Mouse (Mus musculus): ENCODE measurements around the gene Adgrl2. TPM values are rescaled to one million over a fixed set of nuclear protein-coding genes. Genes with fewer than 3 reads are reported as not detected.

Gene Adgrl2
- polyA plus RNA-seq, 1 experiment = 2.4 TPM

GRCm38 (mm10) chr3:148838095-148838834 is 152.1 kb downstream of the Adgrl2 start:
- no peak for TF ChIP-seq POLR2A (IDR thresholded peaks at IDR 0.05; ENCODE audit: borderline replicate concordance, control insufficient read depth, low read depth, low read length)
- no peak for TF ChIP-seq CTCF (IDR thresholded peaks at IDR 0.05; ENCODE audit: control insufficient read depth, insufficient read depth, low read length)
- H3K27ac ChIP-seq (ENCODE audit: control insufficient read depth, insufficient read depth, low read depth, low read length, poor library complexity) = no peak overlapping the region
- no peaks in the 10 kb centered on the region for H3K4me1 ChIP-seq (ENCODE audit: control insufficient read depth, insufficient read depth, low read length)
- no peak overlapping the region for H3K4me3 ChIP-seq (replicated peaks; ENCODE audit: control insufficient read depth, low read depth, low read length)
- 86% methylated on average over 13 of the region's 13 CpGs for WGBS

DNA sequence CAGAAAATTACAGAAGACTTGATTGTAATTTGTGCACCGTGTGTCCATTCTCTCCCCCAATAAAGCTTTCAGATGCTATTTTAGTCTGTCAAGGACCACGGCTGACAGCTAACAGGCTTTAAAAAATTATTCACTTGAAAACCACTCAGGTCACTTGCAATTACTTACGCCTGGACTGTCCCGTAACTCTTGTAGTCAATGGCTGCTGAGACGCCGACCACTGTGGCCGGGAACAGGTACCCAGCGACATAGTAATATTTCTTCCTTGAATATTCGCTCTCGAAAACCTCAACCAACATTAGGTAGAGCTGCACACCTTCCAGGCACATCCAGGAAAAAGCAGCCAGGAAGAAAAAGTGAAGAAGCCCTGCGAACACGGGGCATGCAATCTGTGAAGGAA is 155.2 kb downstream of the Adgrl2 start:
- Histone ChIP-seq H3K27ac (ENCODE audit: control insufficient read depth, insufficient read depth, low read depth, low read length, poor library complexity) (no peak overlapping the region), H3K4me1 (ENCODE audit: control insufficient read depth, insufficient read depth, low read length) (no peaks in the 10 kb centered on the region), H3K4me3 (replicated peaks; ENCODE audit: control insufficient read depth, low read depth, low read length) (no peak overlapping the region)
- WGBS = 91% methylated on average over 12 of the region's 12 CpGs
- TF ChIP-seq POLR2A (IDR thresholded peaks at IDR 0.05; ENCODE audit: borderline replicate concordance, control insufficient read depth, low read depth, low read length) (no peak), CTCF (IDR thresholded peaks at IDR 0.05; ENCODE audit: control insufficient read depth, insufficient read depth, low read length) (no peak)

- TF ChIP-seq CTCF (IDR thresholded peaks at IDR 0.05; ENCODE audit: control insufficient read depth, insufficient read depth, low read length) (no peak), POLR2A (IDR thresholded peaks at IDR 0.05; ENCODE audit: borderline replicate concordance, control insufficient read depth, low read depth, low read length) (no peak)
- 90% methylated on average over 20 of the region's 20 CpGs for WGBS
- Histone ChIP-seq H3K27ac (ENCODE audit: control insufficient read depth, insufficient read depth, low read depth, low read length, poor library complexity) (no peak overlapping the region), H3K4me3 (replicated peaks; ENCODE audit: control insufficient read depth, low read depth, low read length) (no peak overlapping the region), H3K4me1 (ENCODE audit: control insufficient read depth, insufficient read depth, low read length) (no peaks in the 10 kb centered on the region)
Measured at GRCm38 (mm10) chr3:148833070-148833769, 157.1 kb downstream of the Adgrl2 start.

- Histone ChIP-seq H3K27ac (ENCODE audit: control insufficient read depth, insufficient read depth, low read depth, low read length, poor library complexity) (no peak overlapping the region), H3K4me1 (ENCODE audit: control insufficient read depth, insufficient read depth, low read length) (no peaks in the 10 kb centered on the region), H3K4me3 (replicated peaks; ENCODE audit: control insufficient read depth, low read depth, low read length) (no peak overlapping the region)
- 82% methylated on average over 4 of the region's 4 CpGs for WGBS
- TF ChIP-seq POLR2A (IDR thresholded peaks at IDR 0.05; ENCODE audit: borderline replicate concordance, control insufficient read depth, low read depth, low read length) (no peak), CTCF (IDR thresholded peaks at IDR 0.05; ENCODE audit: control insufficient read depth, insufficient read depth, low read length) (no peak)
Measured at GRCm38 (mm10) chr3:148832001-148832400, 158.4 kb downstream of the Adgrl2 start.

DNA sequence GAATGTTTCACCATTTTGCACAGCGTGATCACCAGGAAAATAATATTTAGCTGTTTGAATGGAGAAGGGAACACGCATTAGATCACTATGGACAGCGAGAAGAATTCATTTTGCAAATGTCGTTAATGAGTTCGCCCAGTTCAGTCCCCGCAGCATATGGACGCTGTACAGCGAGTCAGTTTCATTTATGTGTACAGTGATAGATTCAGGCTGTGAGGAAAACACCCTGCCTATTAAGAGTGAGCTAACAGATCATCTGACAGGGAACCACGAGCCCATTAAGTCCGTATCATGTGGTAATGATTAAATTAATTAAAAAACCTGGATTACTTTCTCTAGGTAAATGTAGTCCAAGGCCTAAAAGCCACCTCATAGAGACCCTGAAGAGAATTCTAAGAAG is 161.8 kb downstream of the Adgrl2 start:
- TF ChIP-seq CTCF (IDR thresholded peaks at IDR 0.05; ENCODE audit: control insufficient read depth, insufficient read depth, low read length) (no peak), POLR2A (IDR thresholded peaks at IDR 0.05; ENCODE audit: borderline replicate concordance, control insufficient read depth, low read depth, low read length) (no peak)
- H3K4me1 ChIP-seq (ENCODE audit: control insufficient read depth, insufficient read depth, low read length) = no peaks in the 10 kb centered on the region
- H3K27ac ChIP-seq (ENCODE audit: control insufficient read depth, insufficient read depth, low read depth, low read length, poor library complexity) = no peak overlapping the region
- no peak overlapping the region for H3K4me3 ChIP-seq (replicated peaks; ENCODE audit: control insufficient read depth, low read depth, low read length)
- WGBS = 92% methylated on average over 10 of the region's 10 CpGs

- WGBS = 92% methylated on average over 13 of the region's 13 CpGs
- no peak overlapping the region for H3K27ac ChIP-seq (ENCODE audit: control insufficient read depth, insufficient read depth, low read depth, low read length, poor library complexity)
- H3K4me3 ChIP-seq (replicated peaks; ENCODE audit: control insufficient read depth, low read depth, low read length) = no peak overlapping the region
- TF ChIP-seq CTCF (IDR thresholded peaks at IDR 0.05; ENCODE audit: control insufficient read depth, insufficient read depth, low read length) (no peak), POLR2A (IDR thresholded peaks at IDR 0.05; ENCODE audit: borderline replicate concordance, control insufficient read depth, low read depth, low read length) (no peak)
- no peaks in the 10 kb centered on the region for H3K4me1 ChIP-seq (ENCODE audit: control insufficient read depth, insufficient read depth, low read length)
Measured at GRCm38 (mm10) chr3:148823551-148823950, 166.8 kb downstream of the Adgrl2 start.

- H3K4me1 ChIP-seq (ENCODE audit: control insufficient read depth, insufficient read depth, low read length) = no peaks in the 10 kb centered on the region
- WGBS = 84% methylated on average over 6 of the region's 6 CpGs
- TF ChIP-seq CTCF (IDR thresholded peaks at IDR 0.05; ENCODE audit: control insufficient read depth, insufficient read depth, low read length) (no peak), POLR2A (IDR thresholded peaks at IDR 0.05; ENCODE audit: borderline replicate concordance, control insufficient read depth, low read depth, low read length) (no peak)
- H3K27ac ChIP-seq (ENCODE audit: control insufficient read depth, insufficient read depth, low read depth, low read length, poor library complexity) = no peak overlapping the region
- no peak overlapping the region for H3K4me3 ChIP-seq (replicated peaks; ENCODE audit: control insufficient read depth, low read depth, low read length)
Measured at GRCm38 (mm10) chr3:148821632-148822031, 168.7 kb downstream of the Adgrl2 start.

DNA sequence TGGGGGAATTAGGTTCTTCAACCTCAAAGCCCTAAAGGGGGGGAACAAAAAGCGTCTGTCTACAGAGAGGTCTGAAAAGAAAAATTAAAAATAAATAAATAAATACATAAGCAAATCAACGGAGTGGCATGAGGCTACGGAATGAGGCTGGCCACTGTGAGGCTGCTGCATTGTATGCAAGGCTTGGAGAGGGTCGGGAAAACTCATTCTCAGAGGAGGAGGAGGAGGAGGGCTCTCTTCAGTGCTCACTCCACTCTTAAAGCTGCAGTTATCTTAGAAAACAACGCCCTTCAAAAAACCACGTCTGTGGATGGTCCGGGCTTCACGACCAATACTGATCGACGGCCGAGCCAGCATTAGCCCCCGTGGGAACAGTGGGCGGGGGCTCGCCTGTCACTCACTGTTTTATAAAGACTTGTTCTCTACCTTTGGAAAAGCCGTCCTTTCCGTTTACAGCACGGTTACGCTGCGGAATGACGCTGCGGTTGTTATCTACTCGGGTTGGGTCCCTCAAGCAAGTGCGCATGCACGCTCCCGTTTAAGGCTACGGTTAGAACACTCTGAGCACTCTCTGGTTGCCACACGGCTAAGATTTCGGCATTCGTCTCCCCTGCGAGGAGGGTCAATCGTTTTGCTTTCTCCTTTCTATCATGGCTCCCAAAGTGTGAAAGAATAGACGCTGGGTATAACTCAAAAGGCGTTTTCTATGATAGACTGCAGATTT is 170.9 kb downstream of the Adgrl2 start:
- 92% methylated on average over 33 of the region's 33 CpGs for WGBS
- Histone ChIP-seq H3K4me1 (ENCODE audit: control insufficient read depth, insufficient read depth, low read length) (no peaks in the 10 kb centered on the region), H3K4me3 (replicated peaks; ENCODE audit: control insufficient read depth, low read depth, low read length) (no peak overlapping the region), H3K27ac (ENCODE audit: control insufficient read depth, insufficient read depth, low read depth, low read length, poor library complexity) (no peak overlapping the region)
- no peak for TF ChIP-seq POLR2A (IDR thresholded peaks at IDR 0.05; ENCODE audit: borderline replicate concordance, control insufficient read depth, low read depth, low read length)
- TF ChIP-seq CTCF (IDR thresholded peaks at IDR 0.05; ENCODE audit: control insufficient read depth, insufficient read depth, low read length) = no peak

Measured in bone marrow, adult 2 months (tissue).